Mouse (Mus musculus) G1E (cell line): Measurements from ENCODE around the gene Kif13a. TPM values are rescaled to one million over a fixed set of nuclear protein-coding genes. Genes with fewer than 3 reads are reported as not detected.
A peak's percentile ranks its signal among the peaks of the same experiment; 100 is the strongest.

Experiments
- ATAC-seq: 2 replicates; pipeline ENCODE4 v1.8.0; 2016; ENCODE audit warnings: mild to moderate bottlenecking; ENCODE audit not compliant: insufficient number of reproducible peaks, poor library complexity, low FRiP score, severe bottlenecking; ENCODE audit errors: extremely low read depth
- DNase-seq: peaks from one replicate; pipeline ENCODE4 v3.0.0; 2012; ENCODE audit warnings: low spot score
- H3K27me3 ChIP-seq: 2 replicates; pipeline ENCODE4 v1.6.1; 2012; ENCODE audit warnings: mild to moderate bottlenecking, low read length, inconsistent platforms; ENCODE audit not compliant: insufficient read depth
- H3K36me3 ChIP-seq: replicated peaks from 2 replicates; pipeline ENCODE3; 2012; ENCODE audit warnings: mild to moderate bottlenecking, inconsistent platforms
- H3K4me1 ChIP-seq: 2 replicates; pipeline ENCODE4 v1.6.1; 2012; ENCODE audit warnings: low read depth, low read length, inconsistent platforms, mixed read lengths; ENCODE audit not compliant: insufficient read depth
- H3K4me3 ChIP-seq: 2 replicates; pipeline ENCODE4 v1.5.1; 2012; ENCODE audit warnings: low read depth, mild to moderate bottlenecking, inconsistent platforms, low read length, moderate library complexity, mixed read lengths
- H3K9me3 ChIP-seq: replicated peaks from 2 replicates; pipeline ENCODE4 v1.6.1; 2012; ENCODE audit warnings: inconsistent platforms
- CTCF ChIP-seq: IDR thresholded peaks from 2 replicates; pipeline ENCODE4 v1.5.1; 2012; ENCODE audit warnings: low read depth, low read length, inconsistent platforms, mixed read lengths
- GATA1 ChIP-seq: IDR thresholded peaks from 2 replicates; pipeline ENCODE4 v1.6.1; 2012; ENCODE audit warnings: borderline replicate concordance, low read length, inconsistent platforms, mixed read lengths
- GATA2 ChIP-seq: IDR thresholded peaks from 2 replicates; pipeline ENCODE4 v1.6.1; 2012; ENCODE audit warnings: low read depth, low read length, inconsistent platforms, borderline replicate concordance
- POLR2AphosphoS5 ChIP-seq: IDR thresholded peaks from 2 replicates; pipeline ENCODE4 v1.6.1; 2012; ENCODE audit warnings: low read depth, low read length, inconsistent platforms; ENCODE audit not compliant: insufficient replicate concordance
- TAL1 ChIP-seq: conservative IDR thresholded peaks from 2 replicates; pipeline ENCODE4 v1.6.1; 2012; ENCODE audit warnings: low read depth, low read length, inconsistent platforms, mixed read lengths
- polyA plus RNA-seq: library from polyadenylated mRNA; stranded (reverse); fragments of >175 nt; gene quantifications from 2 replicates; pipeline ENCODE4 v1.2.3, GENCODE M21; 2012
- total RNA-seq, 2 experiments: library from RNA; stranded (forward) in 1 of 2; stranded (reverse) in 1 of 2; fragments of 200-1000 nt in 1 of 2; fragments of >200 nt in 1 of 2; fragmentation: Nextera tagmentation in 1 of 2; gene quantifications; 2 replicates each; pipeline ENCODE4 v1.2.3; 2014 to 2017

The Kif13a gene
- total and polyA plus RNA-seq, 3 experiments = 0.16 TPM; not detected in 2

DNA sequence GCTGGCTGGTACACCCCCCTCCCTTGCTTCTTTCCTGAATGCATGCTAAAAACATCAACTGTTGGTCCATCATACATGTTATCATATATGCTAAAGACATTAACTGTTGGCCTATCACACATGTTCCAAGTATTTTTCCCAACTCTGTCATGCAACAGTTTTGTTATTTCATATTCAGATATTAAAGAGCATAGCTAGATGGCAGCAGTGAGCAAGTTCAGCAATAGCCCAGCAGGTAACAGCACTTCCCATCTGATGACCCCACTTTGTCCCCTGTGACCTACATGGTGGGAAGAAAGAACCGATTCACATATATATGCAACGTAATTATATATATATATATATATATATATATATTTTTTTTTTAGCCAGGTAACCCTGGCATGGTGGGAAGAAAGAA is 91.1 kb downstream of the Kif13a start:
- Histone ChIP-seq H3K4me1 (no peaks in the 10 kb centered on the region), H3K36me3 (no peaks in the 10 kb centered on the region), H3K27me3 (peaks cover 2% of the 10 kb centered on the region; the same call in 1 of the 2 replicates), H3K4me3 (no peak overlapping the region), H3K9me3 (no peaks in the 10 kb centered on the region)
- DNase-seq (no peak), ATAC-seq (no peak)
- TF ChIP-seq GATA2 = no peak
- TF ChIP-seq TAL1 = no peak
- TF ChIP-seq CTCF = no peak
- TF ChIP-seq POLR2AphosphoS5 = no peak
- TF ChIP-seq GATA1 = no peak

DNA sequence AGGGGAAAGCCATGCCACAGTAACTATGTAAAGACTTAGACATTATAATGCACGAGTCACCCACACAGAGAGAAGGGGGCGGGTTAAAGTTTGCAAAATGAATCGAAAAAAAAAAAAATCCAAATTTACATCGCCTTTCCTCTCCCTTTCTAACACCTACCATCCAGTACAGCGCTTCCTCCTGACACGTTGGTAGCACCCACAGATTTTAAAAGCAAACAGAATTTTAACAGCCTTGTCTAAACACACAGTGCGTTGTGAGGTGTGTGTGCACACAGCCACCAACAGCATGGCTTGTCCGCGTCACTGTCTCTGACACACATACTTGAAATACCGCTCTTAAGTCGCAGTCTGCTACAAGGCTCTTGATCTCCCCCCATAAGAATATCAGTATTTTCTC is 94.3 kb downstream of the Kif13a start:
- H3K36me3 ChIP-seq = no peaks in the 10 kb centered on the region
- TF ChIP-seq POLR2AphosphoS5 (no peak), TAL1 (no peak), CTCF (no peak), GATA2 (no peak)
- no peak for DNase-seq
- no peaks in the 10 kb centered on the region for H3K4me1 ChIP-seq
- H3K9me3 ChIP-seq = no peaks in the 10 kb centered on the region
- ATAC-seq = no peak
- peaks cover 2% of the 10 kb centered on the region; the same call in 1 of the 2 replicates for H3K27me3 ChIP-seq
- no peak overlapping the region for H3K4me3 ChIP-seq

DNA sequence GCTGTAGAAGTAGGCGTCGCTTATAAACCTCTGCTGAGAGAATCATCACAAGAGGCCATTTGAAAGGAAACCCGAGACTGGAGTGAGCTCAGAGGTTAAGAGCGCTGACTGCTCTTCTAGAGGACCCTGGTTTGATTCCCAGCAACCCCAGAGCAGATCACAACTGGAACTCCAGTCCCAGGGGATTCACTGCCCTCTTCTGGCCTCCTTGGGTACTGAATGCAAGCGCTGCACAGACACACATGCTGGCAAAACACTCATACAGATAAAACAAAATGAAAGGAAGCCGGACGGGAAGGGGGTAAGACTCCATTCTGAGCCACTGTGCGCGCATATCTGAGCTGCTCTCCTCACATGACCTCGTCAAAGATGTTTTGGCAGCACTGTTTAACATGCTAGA is 94.9 kb downstream of the Kif13a start:
- H3K27me3 ChIP-seq = peaks cover under 1% of the 10 kb centered on the region; the same call in 1 of the 2 replicates
- TF ChIP-seq GATA2 (no peak), POLR2AphosphoS5 (no peak)
- DNase-seq (no peak), ATAC-seq (no peak)
- H3K9me3 ChIP-seq = no peaks in the 10 kb centered on the region; the same call in 1 of the 2 replicates
- no peaks in the 10 kb centered on the region for H3K36me3 ChIP-seq
- H3K4me1 ChIP-seq = no peaks in the 10 kb centered on the region
- no peak overlapping the region for H3K4me3 ChIP-seq

DNA sequence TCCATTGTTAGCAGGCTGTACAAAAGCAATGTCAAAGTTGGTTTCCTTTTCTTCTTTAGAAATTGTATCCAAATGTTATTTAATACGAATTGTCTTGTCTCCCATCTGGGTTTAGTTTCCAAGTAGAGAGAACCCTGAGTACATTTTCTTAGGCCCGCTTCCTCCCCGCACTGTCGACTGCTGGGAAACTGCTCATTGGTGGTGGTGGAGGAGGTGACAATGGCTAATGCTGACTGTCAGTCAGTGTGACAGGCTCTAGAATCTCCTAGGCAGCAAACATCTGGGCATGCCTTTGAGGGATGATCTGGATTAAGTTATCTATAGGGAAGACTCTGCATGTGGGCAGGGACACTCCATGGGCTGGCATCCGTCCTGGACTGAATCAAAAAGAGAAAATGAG is 96.1 kb downstream of the Kif13a start:
- DNase-seq (no peak), ATAC-seq (no peak)
- no peaks in the 10 kb centered on the region for H3K4me1 ChIP-seq
- H3K36me3 ChIP-seq = no peaks in the 10 kb centered on the region
- TF ChIP-seq GATA2 (no peak), POLR2AphosphoS5 (no peak), CTCF (no peak), TAL1 (no peak), GATA1 (no peak)
- no peaks in the 10 kb centered on the region for H3K27me3 ChIP-seq
- H3K4me3 ChIP-seq = no peak overlapping the region
- H3K9me3 ChIP-seq = no peaks in the 10 kb centered on the region; the same call in 1 of the 2 replicates

DNA sequence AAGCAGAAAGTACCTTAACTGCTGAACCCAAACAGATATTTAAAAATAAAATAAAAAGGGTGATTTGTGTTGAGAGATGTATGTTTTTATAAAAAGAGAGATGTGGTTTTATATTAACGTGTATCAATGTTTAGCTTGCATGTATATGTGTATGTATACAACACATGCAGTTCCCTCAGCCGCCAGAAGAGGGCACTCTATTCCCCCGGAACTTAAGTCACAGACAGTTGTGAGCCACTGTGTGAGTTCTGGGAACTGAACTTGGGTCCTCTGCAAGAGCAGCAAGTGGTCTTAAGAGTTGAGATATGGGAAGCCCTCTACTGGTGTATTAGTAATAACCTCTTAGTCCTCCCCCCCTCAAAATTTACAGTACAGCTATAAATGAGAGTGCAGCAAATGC is 96.7 kb downstream of the Kif13a start:
- H3K4me1 ChIP-seq = no peaks in the 10 kb centered on the region
- H3K27me3 ChIP-seq = no peaks in the 10 kb centered on the region
- H3K9me3 ChIP-seq = no peaks in the 10 kb centered on the region; the same call in 1 of the 2 replicates
- H3K36me3 ChIP-seq = no peaks in the 10 kb centered on the region
- H3K4me3 ChIP-seq = no peak overlapping the region
- TF ChIP-seq CTCF (peak; percentile 79), TAL1 (no peak), GATA1 (no peak), POLR2AphosphoS5 (no peak)
- DNase-seq = no peak
- ATAC-seq = no peak

DNA sequence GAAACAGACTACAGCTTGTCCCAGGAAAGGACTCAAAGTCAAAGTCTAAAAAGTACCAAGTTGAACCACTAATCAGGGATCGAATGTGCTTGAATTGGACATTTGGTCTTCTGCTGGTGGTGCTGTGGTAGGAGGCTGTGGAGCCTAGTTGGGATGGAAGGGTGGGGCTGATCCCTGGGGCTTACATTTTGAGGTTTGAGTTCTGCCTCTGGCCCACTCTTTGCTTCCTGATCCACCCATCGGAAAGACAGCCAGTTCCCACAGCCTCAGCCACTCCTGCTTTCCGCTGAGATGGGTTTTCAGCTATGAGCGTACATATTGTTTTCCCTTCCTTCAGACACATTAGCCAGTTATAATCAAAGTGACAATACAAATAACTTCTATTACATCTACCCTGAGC is 106.4 kb downstream of the Kif13a start:
- ATAC-seq = no peak
- DNase-seq = no peak
- Histone ChIP-seq H3K9me3 (0 out of 2 replicates have a peak, but pooled peaks cover 2% of the 10 kb centered on the region), H3K27me3 (peaks cover 10% of the 10 kb centered on the region; the same call in 1 of the 2 replicates), H3K4me1 (no peaks in the 10 kb centered on the region), H3K36me3 (no peaks in the 10 kb centered on the region), H3K4me3 (no peak overlapping the region)
- no peak for TF ChIP-seq GATA2
- TF ChIP-seq GATA1 = no peak
- no peak for TF ChIP-seq TAL1
- no peak for TF ChIP-seq POLR2AphosphoS5
- TF ChIP-seq CTCF = no peak
